Mouse (Mus musculus) olfactory bulb, adult 2 months (tissue): ENCODE results near the gene Ccdc194.

Source experiments
- CTCF ChIP-seq: fragments of 200-500 bp; IDR thresholded peaks from 2 replicates; pipeline ENCODE4 v1.5.1; 2012; ENCODE audit warnings: low read depth, mild to moderate bottlenecking, low read length, moderate library complexity; ENCODE audit not compliant: insufficient read depth
- POLR2A ChIP-seq: fragments of 200-500 bp; IDR thresholded peaks from 2 replicates; pipeline ENCODE4 v1.6.1; 2012; ENCODE audit warnings: mild to moderate bottlenecking, low read depth, low read length, moderate library complexity; ENCODE audit not compliant: insufficient read depth

- TF ChIP-seq CTCF (no peak), POLR2A (no peak)
These were observed 41.0 kb upstream of the Ccdc194 start, which contains the start of gene Nxnl1 for GRCm38 (mm10) chr8:71566501-71566900.
